Mouse (Mus musculus) limb, embryonic 15.5 days (tissue): ENCODE measurements at regions not wholly inside any gene's neighbourhood (a gene's known extent, or its start where the extent isn't known, plus 50 kb on each side); places are given as distances from the start of the nearest gene placed in this dataset.
"Not testable (repeated sequence)": the region's sequence is repeated elsewhere in the genome, so short reads cannot be mapped to it uniquely, and the experiment has no call there.

Experiments
- ATAC-seq: fragments of 200-750 bp; cut with Nextera tagmentation; 2 replicates; pipeline ENCODE4 v1.8.0; 2017; ENCODE audit warnings: low read depth, moderate TSS enrichment; ENCODE audit not compliant: insufficient number of reproducible peaks, low FRiP score, low TSS enrichment
- H3K27ac ChIP-seq: fragments of 300-500 bp; sonication (generic); 2 replicates; pipeline ENCODE4 v1.5.1; 2015; ENCODE audit warnings: moderate library complexity, mild to moderate bottlenecking, inconsistent platforms
- H3K27me3 ChIP-seq: fragments of 300-500 bp; sonication (generic); 2 replicates; pipeline ENCODE4 v1.6.1; 2015; ENCODE audit warnings: inconsistent platforms
- H3K36me3 ChIP-seq: fragments of 300-500 bp; sonication (generic); 2 replicates; pipeline ENCODE4 v1.6.1; 2015; ENCODE audit warnings: inconsistent platforms
- H3K4me1 ChIP-seq: fragments of 300-500 bp; sonication (generic); 2 replicates; pipeline ENCODE4 v1.6.1; 2015; ENCODE audit warnings: inconsistent platforms
- H3K4me2 ChIP-seq: fragments of 300-500 bp; sonication (generic); 2 replicates; pipeline ENCODE4 v1.6.1; 2015; ENCODE audit warnings: mild to moderate bottlenecking, inconsistent platforms
- H3K4me3 ChIP-seq: fragments of 300-500 bp; sonication (generic); 2 replicates; pipeline ENCODE4 v1.5.1; 2015; ENCODE audit warnings: mild to moderate bottlenecking, inconsistent platforms
- H3K9ac ChIP-seq: fragments of 300-500 bp; sonication (generic); 2 replicates; pipeline ENCODE4 v1.6.1; 2015; ENCODE audit warnings: inconsistent platforms
- H3K9me3 ChIP-seq: fragments of 300-500 bp; sonication (generic); 2 replicates; pipeline ENCODE4 v1.6.1; 2016; ENCODE audit warnings: inconsistent platforms
- WGBS: fragments of 180-500 bp; shearing (Covaris S2); methylation state at CpG from one replicate; pipeline ENCODE4 v1.1.7; 2015; 5-methylcytosine and 5-hydroxymethylcytosine counted together

GRCm38 (mm10) chr3:96374343-96374624 is 77.8 kb downstream of the BC107364 start:
- not testable (repeated sequence) for H3K9me3 ChIP-seq, H3K9ac ChIP-seq, H3K27me3 ChIP-seq, H3K4me3 ChIP-seq, H3K27ac ChIP-seq, H3K36me3 ChIP-seq, ATAC-seq, H3K4me2 ChIP-seq, H3K4me1 ChIP-seq
- no CpG with 5 or more reads among the region's 4 CpGs for WGBS

GRCm38 (mm10) chr3:96373600-96374342 is 78.3 kb downstream of the BC107364 start:
- H3K4me1 ChIP-seq, H3K9me3 ChIP-seq, H3K4me3 ChIP-seq, H3K36me3 ChIP-seq, H3K27ac ChIP-seq, ATAC-seq, H3K4me2 ChIP-seq, H3K9ac ChIP-seq, H3K27me3 ChIP-seq: not testable (repeated sequence)
- WGBS: 25% methylated on average over 2 of the region's 43 CpGs

GRCm38 (mm10) chr3:96362581-96362980 is 68.8 kb upstream of the Fcgr1 start:
- H3K27me3 ChIP-seq: peaks cover 18% of the 10 kb centered on the region
- not testable (repeated sequence) for H3K27ac ChIP-seq, H3K36me3 ChIP-seq, H3K9me3 ChIP-seq, ATAC-seq, H3K4me3 ChIP-seq, H3K9ac ChIP-seq, H3K4me1 ChIP-seq, H3K4me2 ChIP-seq
- 27% methylated on average over 10 of the region's 10 CpGs for WGBS

- no peaks in the 10 kb centered on the region for H3K36me3 ChIP-seq
- H3K4me1 ChIP-seq: no peaks in the 10 kb centered on the region
- H3K27me3 ChIP-seq: peaks cover 18% of the 10 kb centered on the region
- ATAC-seq: no peak
- WGBS: 78% methylated on average over 3 of the region's 3 CpGs
- no peak overlapping the region for H3K9ac ChIP-seq
- no peaks in the 10 kb centered on the region for H3K9me3 ChIP-seq
- H3K4me2 ChIP-seq: no peak overlapping the region
- no peak overlapping the region for H3K4me3 ChIP-seq
- H3K27ac ChIP-seq: no peak overlapping the region
Observed at GRCm38 (mm10) chr3:96360816-96361215, 67.0 kb upstream of the Fcgr1 start.

GRCm38 (mm10) chr3:96360214-96360536 is 66.4 kb upstream of the Fcgr1 start:
- peaks cover 18% of the 10 kb centered on the region for H3K27me3 ChIP-seq
- not testable (repeated sequence) for H3K9ac ChIP-seq, H3K4me1 ChIP-seq, H3K4me3 ChIP-seq, ATAC-seq, H3K36me3 ChIP-seq, H3K27ac ChIP-seq, H3K9me3 ChIP-seq, H3K4me2 ChIP-seq
- 5% methylated on average over 2 of the region's 21 CpGs for WGBS

- not testable (repeated sequence) for H3K4me2 ChIP-seq, ATAC-seq, H3K36me3 ChIP-seq, H3K9me3 ChIP-seq, H3K4me1 ChIP-seq, H3K4me3 ChIP-seq, H3K27ac ChIP-seq, H3K9ac ChIP-seq
- WGBS: no CpG with 5 or more reads among the region's 26 CpGs
- H3K27me3 ChIP-seq: peaks cover 18% of the 10 kb centered on the region
Observed at GRCm38 (mm10) chr3:96359507-96360213, 65.9 kb upstream of the Fcgr1 start.

GRCm38 (mm10) chr3:96351623-96352022 is 57.9 kb upstream of the Fcgr1 start:
- H3K36me3 ChIP-seq, ATAC-seq, H3K9ac ChIP-seq, H3K9me3 ChIP-seq, H3K4me2 ChIP-seq, H3K27ac ChIP-seq, H3K27me3 ChIP-seq, H3K4me3 ChIP-seq, H3K4me1 ChIP-seq: not testable (repeated sequence)
- WGBS: no CpG with 5 or more reads among the region's 6 CpGs

GRCm38 (mm10) chr3:96350985-96351384 is 57.2 kb upstream of the Fcgr1 start:
- H3K4me1 ChIP-seq, H3K9me3 ChIP-seq, H3K36me3 ChIP-seq, H3K4me2 ChIP-seq, H3K4me3 ChIP-seq, ATAC-seq, H3K27me3 ChIP-seq, H3K9ac ChIP-seq, H3K27ac ChIP-seq: not testable (repeated sequence)
- WGBS: no CpG with 5 or more reads among the region's 13 CpGs

GRCm38 (mm10) chr3:96346543-96346942 is 52.8 kb upstream of the Fcgr1 start:
- no CpG with 5 or more reads among the region's 17 CpGs for WGBS
- not testable (repeated sequence) for H3K4me1 ChIP-seq, ATAC-seq, H3K36me3 ChIP-seq, H3K27ac ChIP-seq, H3K9me3 ChIP-seq, H3K4me3 ChIP-seq, H3K9ac ChIP-seq, H3K4me2 ChIP-seq
- peaks cover 29% of the 10 kb centered on the region for H3K27me3 ChIP-seq

- Histone ChIP-seq H3K27ac (no peak overlapping the region), H3K27me3 (peaks cover 51% of the 10 kb centered on the region), H3K4me2 (no peak overlapping the region), H3K9ac (no peak overlapping the region), H3K9me3 (no peaks in the 10 kb centered on the region), H3K4me3 (no peak overlapping the region), H3K36me3 (no peaks in the 10 kb centered on the region), H3K4me1 (no peaks in the 10 kb centered on the region)
- ATAC-seq: no peak
- WGBS: under 1% methylated on average over 27 of the region's 27 CpGs
Observed at GRCm38 (mm10) chr3:96343471-96344120, 49.8 kb upstream of the Fcgr1 start.
